Mouse (Mus musculus) urinary bladder, adult 18-20 months (tissue): ENCODE measurements around the gene Chchd2.
"Not testable (repeated sequence)": the region's sequence is repeated elsewhere in the genome, so short reads cannot be mapped to it uniquely, and the experiment has no call there.

Source experiments
- DNase-seq, 2 experiments: peaks; one replicate each; pipeline ENCODE4 v3.0.0; 2022; ENCODE audit warnings: low spot score in 2 of 2, mixed read lengths in 2 of 2

Chchd2 gene

DNA sequence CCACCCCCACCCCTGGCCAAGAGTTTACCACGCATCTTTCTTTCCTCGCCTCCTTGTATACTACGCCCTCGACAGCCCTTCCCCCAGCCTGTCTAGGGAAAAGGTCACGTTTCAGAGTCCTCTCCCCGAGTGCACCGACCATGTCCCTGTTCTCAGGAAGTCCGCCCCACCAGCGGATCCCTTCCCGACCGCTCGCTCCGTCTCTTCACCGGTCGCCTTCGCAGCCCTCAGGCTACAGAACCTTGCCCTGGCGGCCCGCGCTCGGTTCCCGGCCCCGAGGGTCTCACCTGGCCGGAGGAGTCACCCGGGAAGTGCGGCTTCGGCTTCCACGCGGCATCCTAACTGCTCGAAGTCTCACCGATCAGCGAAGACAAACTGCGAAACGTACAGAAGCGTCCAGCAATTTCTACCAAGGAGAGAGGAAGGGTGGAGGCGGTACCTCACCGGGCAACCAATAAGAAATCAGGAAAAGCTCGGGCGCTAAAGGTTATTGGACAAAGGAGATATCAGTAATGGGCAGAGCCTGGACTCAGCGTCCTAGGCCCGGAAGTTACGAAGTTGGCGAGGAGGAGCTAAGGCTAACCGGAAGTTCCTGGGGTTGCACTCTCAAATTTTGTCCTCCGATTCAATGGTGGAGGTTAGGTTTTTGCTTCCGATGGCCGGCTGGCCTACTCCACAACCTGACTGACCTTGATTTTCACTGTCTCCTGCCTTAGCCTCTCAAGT is at the start of gene Chchd2:
Gene Chchd2 (minus strand): TSS at position 560 of the 726 bp plus-strand sequence.
- peak; percentile 87 to 91 for DNase-seq

DNA sequence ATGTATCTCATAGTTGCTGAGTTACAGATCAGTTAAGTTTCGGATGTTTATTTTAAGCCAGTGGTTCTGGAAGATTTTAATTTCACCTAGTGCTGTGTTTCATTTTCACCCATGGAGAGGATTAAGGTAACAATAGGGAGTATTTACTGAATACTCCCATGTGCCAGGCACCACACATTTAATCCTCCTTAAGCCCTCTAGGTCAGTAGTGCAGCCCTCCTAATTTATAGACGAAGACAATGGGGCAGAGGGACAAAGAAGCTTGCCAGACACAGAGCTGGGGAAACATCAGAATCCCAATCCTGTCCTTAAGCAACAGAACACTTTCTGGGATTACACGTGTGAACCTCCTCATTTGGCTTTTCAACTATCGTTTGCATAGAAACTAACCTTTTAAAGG is 49.7 kb upstream of the Chchd2 start:
- no peak for DNase-seq

DNA sequence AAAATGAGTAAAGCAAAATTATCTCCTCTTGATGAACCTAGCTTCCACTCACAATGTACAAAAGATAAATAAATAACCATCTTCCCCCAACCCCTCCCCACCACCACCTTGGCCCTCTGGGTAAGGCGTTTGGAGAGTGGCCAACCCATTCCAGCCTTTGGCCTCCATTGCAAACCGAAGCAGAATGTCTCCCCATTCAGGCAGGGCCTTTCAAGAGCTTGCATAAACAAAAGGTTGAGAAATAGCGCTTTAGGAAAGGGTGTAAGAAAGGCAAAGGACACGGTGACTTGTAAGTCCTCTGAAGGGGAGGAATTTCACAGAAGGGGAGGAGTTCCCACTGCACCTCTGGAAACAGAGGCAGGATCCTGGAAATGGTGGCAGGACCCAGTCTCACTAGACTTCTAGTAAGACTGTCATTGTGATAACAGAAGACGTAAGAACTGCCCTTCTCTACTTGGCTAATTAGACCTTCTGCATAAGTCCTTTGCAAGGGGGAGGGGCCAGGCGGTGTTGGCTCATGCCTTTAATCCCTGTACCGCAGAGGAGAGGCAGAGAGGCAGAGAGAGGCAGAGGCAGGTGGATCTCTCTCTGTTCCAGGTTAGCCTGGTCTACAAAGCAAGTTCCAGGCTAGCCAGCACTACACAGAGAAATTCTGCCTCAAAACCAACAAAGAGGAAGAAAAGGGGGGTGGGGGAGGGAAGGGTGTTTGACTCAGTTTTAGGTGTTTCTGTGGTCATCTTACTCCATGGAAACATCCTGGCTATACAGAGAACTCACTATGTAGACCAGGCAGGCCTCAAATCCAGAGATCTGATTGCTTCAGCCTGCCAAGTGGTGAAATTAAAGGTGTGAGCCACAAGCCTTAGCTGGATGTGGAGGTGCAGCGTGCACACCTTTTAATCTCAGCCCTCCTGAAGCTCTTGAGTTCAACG is 42.9 kb upstream of the Chchd2 start:
- no peak for DNase-seq

DNA sequence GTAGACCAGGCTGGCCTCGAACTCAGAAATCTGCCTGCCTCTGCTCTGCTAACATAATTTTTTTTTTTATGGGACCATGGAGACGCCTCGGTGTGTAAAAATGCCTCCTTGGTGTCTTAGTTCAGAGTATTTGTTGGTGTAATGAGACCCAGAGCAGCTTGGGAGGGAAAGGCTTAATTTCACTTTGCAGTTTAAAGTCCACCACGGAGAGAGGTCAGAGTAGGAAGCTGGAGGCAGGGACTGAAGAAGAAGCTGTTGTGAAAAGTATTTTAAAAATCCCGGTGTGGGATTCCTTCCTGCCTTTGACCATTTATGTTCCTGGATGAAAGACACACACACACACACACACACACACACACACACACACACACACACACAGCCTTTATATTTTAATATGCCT is 38.7 kb upstream of the Chchd2 start:
- DNase-seq, result no peak

DNA sequence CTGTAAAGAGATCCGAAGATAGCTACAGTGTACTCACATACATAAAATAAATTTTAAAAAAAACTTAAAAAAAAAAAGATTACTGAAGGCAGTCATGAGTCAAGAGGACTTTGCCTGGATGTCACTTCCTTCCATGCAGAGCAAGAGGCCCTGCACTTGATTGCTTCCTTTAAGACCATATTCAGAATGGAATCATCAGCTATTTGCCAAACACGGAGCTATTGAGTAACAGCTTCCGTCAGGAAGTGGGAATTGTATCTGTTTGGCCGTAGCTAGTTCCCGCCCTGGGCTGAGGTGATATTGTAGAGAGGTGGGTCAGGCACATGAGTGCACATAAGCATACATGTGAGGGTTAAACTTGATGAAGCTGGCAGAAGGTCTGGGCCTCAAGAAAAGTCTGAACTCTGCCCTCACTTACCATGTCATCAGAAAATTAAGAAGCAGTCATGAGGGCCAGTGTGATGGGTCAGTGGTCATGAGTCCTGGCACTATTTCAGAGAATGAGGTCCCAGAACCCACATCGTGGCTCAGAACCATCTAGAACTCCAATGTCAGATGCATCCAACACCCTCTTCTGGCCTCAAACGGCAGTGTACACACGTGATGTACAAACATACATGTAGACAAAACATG is 37.7 kb upstream of the Chchd2 start:
- no peak for DNase-seq

DNA sequence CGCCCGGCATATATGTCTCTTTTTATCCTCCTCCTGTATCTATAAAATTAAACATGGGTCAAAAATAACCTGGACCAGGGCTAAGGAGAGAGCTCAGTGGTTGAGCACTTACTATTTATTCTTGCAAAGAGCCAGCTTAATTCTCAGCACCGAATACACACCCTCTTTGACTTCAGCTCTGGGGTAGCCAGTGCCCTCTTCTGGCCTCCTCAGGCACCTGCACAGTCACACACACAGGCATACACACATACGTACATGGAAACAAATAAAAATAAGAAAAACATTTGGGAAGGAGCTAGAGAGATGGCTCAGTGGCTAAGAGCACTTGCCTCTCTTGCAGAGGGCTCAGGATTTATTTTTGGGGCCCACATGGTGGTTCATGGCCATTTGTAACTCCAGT is 34.7 kb upstream of the Chchd2 start:
- DNase-seq, result no peak

DNA sequence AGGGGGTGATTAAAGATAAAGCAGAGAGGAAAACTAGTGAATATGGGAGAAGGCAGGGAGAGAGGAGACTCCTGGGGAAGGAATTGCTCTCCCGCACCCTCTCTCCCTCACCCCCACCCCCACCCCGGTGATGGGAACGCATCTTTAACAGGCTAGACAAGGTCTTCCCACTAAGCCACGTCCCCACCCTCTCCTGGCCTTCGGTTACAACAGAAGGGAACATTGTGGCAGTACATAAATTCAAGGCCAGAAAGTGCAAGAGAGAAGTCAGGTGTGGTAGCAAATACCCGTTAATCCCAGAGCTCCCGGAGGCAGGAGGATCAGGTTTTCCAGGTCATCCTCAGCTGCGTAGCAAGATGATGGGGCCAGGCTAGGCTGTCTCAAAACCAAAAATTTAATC is 32.0 kb upstream of the Chchd2 start:
- no peak for DNase-seq

DNA sequence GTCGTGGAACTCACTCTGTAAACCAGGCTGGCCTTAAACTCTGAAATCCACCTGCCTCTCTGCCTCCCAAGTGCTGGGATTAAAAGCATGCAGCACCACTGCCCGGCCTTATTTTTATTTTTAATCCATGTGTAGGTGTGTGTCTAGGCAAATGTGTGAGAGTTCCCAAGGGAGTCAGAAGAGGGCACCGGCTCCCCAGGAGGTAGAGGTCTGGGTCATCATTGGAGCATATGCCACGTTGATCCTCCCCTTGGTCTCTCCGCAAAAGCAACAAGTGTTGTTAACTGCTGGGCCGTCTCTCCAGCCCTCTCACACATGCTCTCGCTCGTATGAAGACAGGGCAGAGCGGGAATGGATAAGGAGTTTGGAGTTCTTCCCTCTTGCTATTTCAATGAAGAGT is 31.5 kb upstream of the Chchd2 start:
- no peak for DNase-seq

DNA sequence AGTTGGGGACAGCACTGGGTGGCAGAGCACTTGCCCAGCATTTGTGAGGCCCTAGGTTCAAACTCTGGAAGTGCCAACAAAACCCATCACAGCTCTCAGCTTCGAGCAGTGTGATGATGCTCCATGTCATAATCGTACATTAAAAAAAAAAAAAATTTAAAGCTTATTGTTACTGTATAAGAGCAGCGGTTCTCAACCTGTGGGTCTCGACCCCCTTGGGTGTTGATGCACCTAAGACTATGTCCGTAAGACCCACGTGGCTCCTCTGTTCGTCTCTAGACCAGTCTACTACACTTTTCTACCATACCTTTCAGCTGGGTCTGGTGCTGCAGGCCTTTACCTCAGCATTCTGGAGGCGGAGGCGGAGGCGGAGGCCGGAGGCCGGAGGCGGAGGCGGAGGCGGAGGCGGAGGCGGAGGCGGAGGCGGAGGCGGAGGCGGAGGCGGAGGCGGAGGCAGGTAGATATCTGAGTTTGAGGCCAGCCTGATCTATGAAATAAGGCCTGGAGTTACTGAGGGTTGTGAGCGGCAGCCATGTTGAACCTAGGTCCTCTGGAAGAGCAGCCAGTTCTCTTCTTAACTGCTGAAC is 30.9 kb upstream of the Chchd2 start:
- no peak for DNase-seq

DNA sequence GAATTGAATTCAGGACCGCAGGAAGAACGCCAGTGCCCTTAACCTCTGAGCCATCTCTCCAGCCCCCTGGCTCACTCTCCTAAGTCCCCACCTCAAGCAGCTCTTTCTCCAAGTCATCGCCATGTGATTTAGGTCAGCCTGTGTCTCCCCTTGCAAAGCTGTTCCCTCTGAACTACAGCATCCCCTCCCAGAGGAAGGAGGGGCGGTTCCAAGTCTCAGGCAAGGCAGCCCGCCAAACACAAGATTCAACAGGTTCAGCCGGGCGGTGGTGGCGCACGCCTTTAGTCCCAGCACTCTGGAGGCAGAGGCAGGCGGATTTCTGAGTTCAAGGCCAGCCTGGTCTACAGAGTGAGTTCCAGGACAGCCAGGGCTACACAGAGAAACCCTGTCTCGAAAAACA is 28.2 kb upstream of the Chchd2 start:
- DNase-seq, result not testable (repeated sequence)

DNA sequence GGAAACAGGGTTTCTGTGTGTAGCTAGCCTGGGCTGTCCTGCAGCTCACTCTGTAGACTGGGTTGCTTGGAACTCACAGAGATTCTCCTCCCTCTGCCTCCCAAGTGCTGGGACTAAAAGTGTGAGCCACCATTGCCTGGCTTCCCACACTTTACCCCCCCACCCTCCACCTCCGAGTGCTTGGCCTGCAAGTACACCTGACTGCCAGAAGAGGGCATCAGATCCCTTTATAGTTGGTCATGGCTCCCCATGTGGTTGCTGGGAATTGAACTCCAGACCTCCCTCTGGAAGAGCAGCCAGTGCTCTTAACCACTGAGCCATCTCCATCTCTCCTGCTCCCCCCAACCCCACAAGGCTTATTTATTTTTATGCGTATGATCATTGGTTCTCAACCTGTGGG is 26.8 kb upstream of the Chchd2 start:
- no peak for DNase-seq

DNA sequence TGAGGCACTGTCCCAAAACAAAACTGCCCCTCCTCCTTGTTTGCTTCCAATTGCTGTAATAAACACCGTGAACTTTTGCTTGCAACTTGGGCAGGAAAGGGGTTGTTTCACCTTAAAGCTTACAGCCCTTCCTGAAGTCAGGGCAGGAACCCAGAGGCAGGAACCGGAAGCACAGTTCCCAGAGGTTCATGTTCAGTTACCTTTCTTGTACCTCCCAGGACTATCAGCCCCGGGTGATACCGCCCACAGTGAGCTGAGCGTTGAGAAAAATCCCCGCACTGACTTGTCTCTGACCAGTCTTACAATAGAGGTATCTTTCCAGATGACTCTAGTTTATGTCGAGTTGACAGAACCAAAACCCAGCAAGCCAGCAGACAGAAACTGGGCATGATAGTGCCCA is 22.3 kb upstream of the Chchd2 start:
- DNase-seq, result no peak

DNA sequence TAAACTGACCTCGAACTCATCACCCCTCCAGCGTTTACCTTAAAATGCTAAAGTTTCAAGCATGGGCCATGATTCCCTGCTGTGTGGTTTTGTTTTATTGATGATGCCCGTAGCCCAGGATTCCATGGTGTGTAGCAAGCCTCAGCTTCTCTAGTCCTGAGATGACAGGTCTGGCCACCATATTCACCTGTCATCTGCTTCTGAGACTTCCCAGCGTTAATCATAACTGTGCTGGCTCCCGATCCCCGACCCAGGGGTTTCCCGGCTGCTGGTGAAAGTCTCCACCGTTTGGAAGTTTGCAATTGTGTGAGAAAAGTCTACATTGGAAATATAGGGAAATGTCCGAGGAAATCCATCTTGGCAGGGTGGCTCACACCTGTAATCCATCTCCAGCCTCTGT is 21.9 kb upstream of the Chchd2 start:
- DNase-seq, result no peak

DNA sequence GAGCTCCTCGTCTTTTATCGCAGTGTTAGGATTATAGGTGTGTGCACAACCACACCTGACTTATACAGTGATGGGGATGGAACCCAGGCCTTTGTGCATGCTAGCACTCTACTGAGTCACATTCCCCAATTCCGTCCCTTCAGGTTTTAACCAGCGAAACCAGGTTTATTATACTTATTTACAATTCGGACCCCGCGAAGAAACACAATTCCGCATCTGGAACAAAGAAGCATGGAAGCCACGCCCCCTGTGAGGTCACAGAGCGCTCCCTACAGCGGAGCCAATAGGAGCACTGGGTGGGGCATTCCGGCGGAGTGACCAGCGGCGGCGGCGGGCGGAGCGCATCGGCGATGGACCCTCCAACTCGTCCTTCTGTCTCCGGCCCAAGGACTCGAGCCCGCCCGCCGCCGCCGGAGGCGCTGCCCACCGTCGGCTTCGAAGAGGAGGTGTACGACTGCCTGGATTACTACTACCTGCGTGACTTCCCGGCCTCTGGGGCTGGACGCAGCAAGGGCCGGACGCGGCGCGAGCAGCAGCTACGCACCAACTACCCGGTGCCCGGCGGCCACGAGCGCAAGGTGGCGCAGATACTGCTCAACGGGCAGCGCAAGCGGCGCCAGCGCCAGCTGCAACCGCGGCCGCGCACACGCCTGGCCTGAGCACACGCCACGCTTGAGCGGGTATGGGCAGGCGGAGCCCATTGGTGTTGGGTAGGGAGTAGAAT is 21.1 kb upstream of the Chchd2 start, which contains the start of gene Nupr1l:
Gene Nupr1l (plus strand): TSS at position 299 of the 724 bp plus-strand sequence.
- peak; percentile 84 to 86 for DNase-seq

DNA sequence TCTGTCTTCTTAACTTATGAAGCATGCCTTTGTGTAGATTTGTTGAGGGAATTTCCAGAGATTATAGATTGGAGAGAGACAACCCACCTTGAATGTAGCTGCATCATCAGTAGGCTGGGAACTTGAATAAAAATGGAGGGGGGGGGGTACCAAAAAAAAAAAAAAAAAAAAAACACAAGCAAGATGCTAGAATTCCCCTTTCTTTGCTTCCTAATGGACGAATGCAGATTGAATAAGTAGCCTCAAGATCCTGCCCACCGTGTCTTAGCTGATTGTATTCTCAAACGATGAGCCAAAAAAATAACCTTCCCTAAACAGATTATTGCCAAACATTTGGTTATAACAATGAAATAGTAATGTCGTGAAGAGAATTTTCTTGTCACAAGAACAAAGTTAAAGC is 20.5 kb upstream of the Chchd2 start:
- DNase-seq, result no peak

DNA sequence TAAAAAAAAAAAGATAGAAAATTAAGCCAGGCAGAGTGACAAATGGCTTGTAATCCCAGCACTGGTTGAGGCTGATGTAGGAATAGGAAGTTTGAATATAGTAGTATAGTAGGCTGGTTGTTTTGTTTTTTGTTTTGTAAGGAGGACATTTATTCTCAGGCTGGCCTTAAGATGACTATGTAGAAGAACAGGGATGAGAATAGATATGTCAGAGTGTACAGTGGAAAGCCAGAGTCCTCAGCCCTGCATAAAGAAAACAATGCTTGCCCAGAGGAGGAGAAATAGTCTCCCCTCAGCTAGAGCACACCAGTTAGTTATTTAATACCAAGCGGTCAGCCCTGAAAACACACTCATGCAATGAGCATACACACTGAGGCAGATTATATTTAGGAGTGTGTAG is 11.2 kb upstream of the Chchd2 start, which contains the start of gene Phkg1:
Gene Phkg1 (minus strand): TSS at position 101 of the 400 bp plus-strand sequence.
- no peak for DNase-seq

DNA sequence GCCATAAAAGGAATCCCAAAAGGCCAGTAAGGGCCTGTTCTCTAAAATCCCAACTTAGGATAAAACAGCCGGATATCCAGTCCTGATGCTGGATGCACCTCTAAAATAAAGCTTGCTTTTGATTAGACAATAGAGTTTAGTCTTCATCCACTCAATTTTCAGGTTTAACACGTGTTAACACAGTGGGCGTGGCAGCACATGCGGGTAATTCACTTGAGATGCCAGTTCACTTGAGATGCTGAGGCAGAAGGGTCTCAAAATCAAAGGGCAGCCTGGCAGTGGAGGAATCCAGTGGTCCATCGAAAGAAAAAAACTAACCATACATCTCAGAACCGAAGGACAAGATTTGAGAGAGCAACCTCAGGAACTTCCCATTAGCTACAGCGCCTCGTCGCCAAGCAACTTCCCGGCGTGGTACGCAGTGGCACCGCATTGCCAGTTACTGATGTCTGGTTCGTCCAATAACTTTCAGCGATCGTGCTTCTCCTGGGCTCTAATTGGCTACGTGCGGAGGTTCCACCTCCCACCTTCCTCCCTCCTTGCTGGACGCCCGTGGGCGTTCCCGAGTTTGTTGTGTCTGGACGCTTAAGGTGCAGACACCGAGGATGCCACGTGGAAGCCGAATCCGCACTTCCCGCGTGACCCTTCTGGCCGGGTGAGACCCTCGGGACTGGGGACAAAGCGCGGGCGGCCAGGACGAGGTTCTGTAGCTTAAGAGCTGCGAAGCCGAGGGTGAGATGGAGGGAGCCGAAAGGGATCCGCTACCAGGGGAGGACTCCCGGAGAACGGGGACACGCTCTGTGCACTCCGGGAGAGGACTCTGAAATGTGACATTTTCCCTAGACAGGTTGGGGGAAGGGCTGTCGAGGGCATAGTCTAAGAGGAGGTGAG is 8.2 kb upstream of the Chchd2 start, which contains the start of gene Zbed5:
Gene Zbed5 (plus strand): TSS at position 526 of the 891 bp plus-strand sequence.
- peak; percentile 82 for DNase-seq

DNA sequence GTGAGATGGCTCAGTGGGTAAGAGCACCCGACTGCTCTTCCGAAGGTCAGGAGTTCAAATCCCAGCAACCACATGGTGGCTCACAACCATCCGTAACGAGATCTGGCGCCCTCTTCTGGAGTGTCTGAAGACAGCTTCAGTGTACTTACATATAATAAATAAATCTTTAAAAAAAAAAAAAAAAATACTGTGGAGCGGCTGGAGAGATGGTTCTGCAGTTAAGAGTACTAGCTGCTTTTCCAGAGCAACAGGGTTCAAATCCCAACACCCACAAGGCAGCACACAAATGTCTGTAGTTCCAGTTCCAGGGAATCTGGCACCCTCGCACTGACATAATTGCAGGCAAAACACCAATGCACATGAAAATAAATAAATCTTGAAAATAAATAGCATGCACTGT is 3.1 kb upstream of the Chchd2 start:
- not testable (repeated sequence) for DNase-seq

DNA sequence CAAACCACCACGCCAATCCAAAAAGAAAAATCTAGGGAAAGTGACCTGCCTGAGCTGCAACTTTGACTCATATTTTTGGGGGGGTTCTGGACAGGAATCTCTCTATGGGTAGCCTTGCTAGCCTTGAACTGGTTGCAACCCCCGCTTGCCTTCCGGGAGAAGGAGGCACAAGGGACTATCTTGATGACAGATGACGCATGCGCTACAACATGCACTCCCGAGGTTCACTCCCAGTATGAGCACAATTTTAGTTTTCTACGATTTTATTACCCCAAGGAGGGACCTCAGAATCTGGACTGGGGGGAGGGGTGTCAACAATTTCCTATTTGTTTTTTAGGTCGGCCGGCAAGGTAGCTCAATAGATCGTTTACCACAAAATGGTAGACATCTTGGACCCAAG is 999 bp downstream of the Chchd2 start:
- DNase-seq, result no peak

DNA sequence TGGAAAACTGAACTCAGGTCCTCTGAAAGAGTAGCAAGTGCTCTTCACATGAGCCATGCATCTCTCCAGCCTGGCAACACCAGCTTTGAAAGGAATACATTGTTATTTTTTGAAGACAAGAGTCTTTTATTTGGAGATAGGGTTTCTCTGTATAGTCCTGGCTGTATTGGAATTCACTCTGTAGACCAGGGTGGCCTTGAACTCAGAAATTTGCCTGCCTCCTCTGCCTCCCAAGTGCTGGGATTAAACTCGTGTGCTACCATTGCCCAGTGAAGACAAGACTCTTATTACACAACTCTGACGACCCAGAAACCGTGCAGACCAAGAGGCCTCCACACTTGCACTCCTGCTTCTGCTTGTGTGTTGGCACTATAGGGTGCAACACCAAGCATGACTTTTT is 7.4 kb downstream of the Chchd2 start:
- DNase-seq, result no peak
